Mouse (Mus musculus) large intestine, adult 2 months (tissue): Measurements from ENCODE around the gene Pak4. TPM values are rescaled to one million over a fixed set of nuclear protein-coding genes. Genes with fewer than 3 reads are reported as not detected.

ENCODE experiments used
- DNase-seq: peaks from one replicate; pipeline ENCODE4 v3.0.0-alpha.2; 2012; ENCODE audit warnings: low read depth, low spot score
- WGBS: fragments of 180-500 bp; shearing (Covaris S2); methylation state at CpG from one replicate; pipeline ENCODE4 v1.1.7; 2018; 5-methylcytosine and 5-hydroxymethylcytosine counted together
- polyA plus RNA-seq: library from polyadenylated mRNA; depleted of rRNA; stranded (reverse); fragments of >200 nt; gene quantifications from 2 replicates; pipeline ENCODE4 v1.2.3, GENCODE M21; 2012

Gene Pak4
- polyA plus RNA-seq, 1 experiment, result 52.1 TPM

GRCm38 (mm10) chr7:28593206-28594111 lies 4.5 kb downstream of the Pak4 start:
- WGBS, result 45% methylated on average over 14 of the region's 14 CpGs
- no peak for DNase-seq

- 58% methylated on average over 1 of the region's 1 CpGs for WGBS
- no peak for DNase-seq
Observed at GRCm38 (mm10) chr7:28591862-28592261, 6.1 kb downstream of the Pak4 start.

GRCm38 (mm10) chr7:28587644-28588043 lies 10.3 kb downstream of the Pak4 start:
- DNase-seq, result no peak

- no peak for DNase-seq
- 45% methylated on average over 6 of the region's 6 CpGs for WGBS
Observed at GRCm38 (mm10) chr7:28586663-28587411, 11.1 kb downstream of the Pak4 start.

- DNase-seq, result no peak
- 52% methylated on average over 6 of the region's 6 CpGs for WGBS
Observed at GRCm38 (mm10) chr7:28585001-28585400, 13.0 kb downstream of the Pak4 start.

GRCm38 (mm10) chr7:28584468-28584867 lies 13.5 kb downstream of the Pak4 start:
- no peak for DNase-seq
- WGBS, result 40% methylated on average over 4 of the region's 4 CpGs

GRCm38 (mm10) chr7:28583570-28584344 lies 14.2 kb downstream of the Pak4 start:
- WGBS, result 39% methylated on average over 8 of the region's 8 CpGs
- no peak for DNase-seq

GRCm38 (mm10) chr7:28582841-28583240 lies 15.1 kb downstream of the Pak4 start:
- WGBS, result 55% methylated on average over 11 of the region's 11 CpGs
- no peak for DNase-seq

GRCm38 (mm10) chr7:28581721-28582120 lies 16.3 kb downstream of the Pak4 start:
- DNase-seq, result no peak
- 38% methylated on average over 4 of the region's 4 CpGs for WGBS

GRCm38 (mm10) chr7:28579826-28580225 lies 18.2 kb downstream of the Pak4 start:
- WGBS, result 58% methylated on average over 5 of the region's 5 CpGs
- no peak for DNase-seq

- DNase-seq, result no peak
- 61% methylated on average over 5 of the region's 5 CpGs for WGBS
Observed at GRCm38 (mm10) chr7:28578543-28579053, 19.4 kb downstream of the Pak4 start.

GRCm38 (mm10) chr7:28577826-28578542 lies 20.0 kb downstream of the Pak4 start:
- DNase-seq, result peak; percentile 84
- WGBS, result 32% methylated on average over 9 of the region's 9 CpGs

GRCm38 (mm10) chr7:28576271-28576914 lies 21.6 kb downstream of the Pak4 start:
- 21% methylated on average over 5 of the region's 5 CpGs for WGBS
- no peak for DNase-seq

GRCm38 (mm10) chr7:28575597-28575996 lies 22.4 kb downstream of the Pak4 start:
- WGBS, result 81% methylated on average over 11 of the region's 11 CpGs
- DNase-seq, result no peak

GRCm38 (mm10) chr7:28573236-28573635 lies 24.7 kb downstream of the Pak4 start:
- 81% methylated on average over 3 of the region's 3 CpGs for WGBS
- DNase-seq, result no peak

GRCm38 (mm10) chr7:28572689-28573088 lies 25.3 kb downstream of the Pak4 start:
- no peak for DNase-seq
- WGBS, result 52% methylated on average over 5 of the region's 5 CpGs

GRCm38 (mm10) chr7:28570982-28571682 lies 26.9 kb downstream of the Pak4 start:
- DNase-seq, result no peak

GRCm38 (mm10) chr7:28570291-28570981 lies 27.5 kb downstream of the Pak4 start:
- WGBS, result 25% methylated on average over 12 of the region's 12 CpGs
- peak; percentile 91 for DNase-seq

More at GRCm38 (mm10) chr7:28570982-28571682, 26.9 kb downstream of the Pak4 start:
- WGBS, result 15% methylated on average over 5 of the region's 5 CpGs
